ENCODE assay signal across 20 mouse cellular contexts in the genomic region with DNA sequence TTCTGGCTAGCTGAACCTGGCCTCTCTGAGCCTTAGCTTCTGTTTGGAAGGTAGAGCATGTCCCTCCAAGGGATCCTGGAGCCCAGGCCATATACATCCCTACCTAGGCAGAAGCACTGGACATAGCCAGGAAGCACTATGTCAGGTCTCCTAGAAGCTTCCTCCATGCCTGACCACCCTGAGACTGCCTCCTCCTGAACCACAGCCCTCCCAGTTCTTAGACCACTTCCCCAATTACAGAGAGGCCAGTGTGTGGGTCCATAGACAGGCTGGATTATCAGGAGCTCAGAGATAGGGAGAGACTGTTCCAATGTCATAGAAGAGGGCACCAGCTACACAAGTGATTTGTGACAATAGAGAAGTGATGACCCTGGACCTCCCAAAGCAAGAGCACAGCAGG.
DNase-seq lines count a peak whose midpoint lies in the region; ATAC-seq lines count a peak whose summit lies in the region.
"Had no signal": no experiment of that assay in that cellular context is flagged by ENCODE, and none has a peak within 500 bp of the region (broad histone marks: within the 10 kb centered on the region; RNA-seq: fewer than 3 reads in every experiment).

No protein-coding gene starts in this region.

- ATAC-seq in common myeloid progenitor, adult 5-6 weeks (replicated peaks; ENCODE audit: low read depth, poor library complexity, severe bottlenecking) = peak; percentile 84
- peak; percentile 82 for ATAC-seq in granulocyte monocyte progenitor cell, adult 5-6 weeks (replicated peaks; ENCODE audit: poor library complexity, severe bottlenecking)
- peak; percentile 63 for ATAC-seq in megakaryocyte progenitor cell, adult 5-6 weeks (replicated peaks; ENCODE audit: poor library complexity)
- no peak for ATAC-seq in megakaryocyte-erythroid progenitor cell, adult 5-6 weeks (replicated peaks; ENCODE audit: low FRiP score, low TSS enrichment, poor library complexity, severe bottlenecking)
- ATAC-seq: activated CD4-positive, CD25-positive, alpha-beta regulatory T cell, adult 4 months; CD4-positive, CD25-positive, alpha-beta regulatory T cell, adult 4 months; Patski had no signal

- no peak for DNase-seq in T-cell, adult 2 months (ENCODE audit: low spot score)
- DNase-seq in kidney, postnatal 25 days = no peak
- DNase-seq: adrenal gland, adult 2 months; adrenal gland, adult 8-10 months; adrenal gland, postnatal 10 days; adrenal gland, postnatal 14 days; adrenal gland, postnatal 25 days; adrenal gland, postnatal 36 days; B cell, adult 2 months; cerebellum, adult 11 months; cerebellum, adult 11-12 months; cerebellum, adult 18-20 months; cerebellum, adult 2 months had no signal
